Mouse (Mus musculus): ENCODE data around the gene Nell1.

Nell1 gene

GRCm38 (mm10) chr7:50842646-50843045 lies 868.0 kb downstream of the Nell1 start:
- in situ Hi-C loops (cut with MboI, MseI): no loop called here

DNA sequence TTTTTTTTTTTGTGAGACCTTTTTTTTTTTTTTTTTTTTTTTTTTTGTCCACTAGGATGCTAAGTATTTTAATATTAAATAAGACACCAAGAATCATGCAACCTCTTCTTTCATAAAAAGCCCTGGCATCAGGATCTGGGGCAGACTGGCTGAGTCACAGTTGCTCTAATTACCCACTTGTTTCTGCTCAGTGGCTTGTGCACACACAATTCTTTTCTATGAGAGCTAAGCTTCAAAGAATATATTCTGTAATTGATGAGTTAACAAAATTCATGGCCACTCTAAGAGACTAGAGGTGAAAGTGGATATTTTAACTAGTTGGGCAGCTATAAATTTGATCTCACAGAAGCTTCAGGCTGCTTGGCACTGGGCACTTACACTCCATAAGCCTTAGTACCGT lies 873.3 kb downstream of the Nell1 start:
- in situ Hi-C loops (cut with MboI, MseI): no loop called here

DNA sequence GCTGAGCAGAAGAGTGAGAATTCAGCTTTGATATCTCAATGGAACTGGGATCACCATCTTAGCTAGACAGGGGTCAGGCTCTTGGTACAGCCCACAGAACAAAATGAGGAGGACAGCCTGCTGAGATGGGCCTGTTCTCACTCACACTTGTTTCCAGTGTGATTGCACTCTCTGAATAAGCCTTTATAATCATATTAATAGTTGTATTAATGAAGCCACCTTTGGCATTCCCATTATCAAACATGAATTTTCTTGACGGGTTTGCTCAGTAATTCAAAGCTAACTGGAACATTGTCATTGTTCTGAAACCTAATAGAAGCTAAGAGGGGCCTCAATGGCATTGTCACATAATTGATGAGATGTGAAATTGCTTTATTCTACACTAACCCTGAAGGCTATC lies 875.6 kb downstream of the Nell1 start:
- in situ Hi-C loops (cut with MboI, MseI): no loop called here

GRCm38 (mm10) chr7:50870181-50870580 lies 895.5 kb downstream of the Nell1 start:
- in situ Hi-C loops (cut with MboI, MseI): no loop called here

DNA sequence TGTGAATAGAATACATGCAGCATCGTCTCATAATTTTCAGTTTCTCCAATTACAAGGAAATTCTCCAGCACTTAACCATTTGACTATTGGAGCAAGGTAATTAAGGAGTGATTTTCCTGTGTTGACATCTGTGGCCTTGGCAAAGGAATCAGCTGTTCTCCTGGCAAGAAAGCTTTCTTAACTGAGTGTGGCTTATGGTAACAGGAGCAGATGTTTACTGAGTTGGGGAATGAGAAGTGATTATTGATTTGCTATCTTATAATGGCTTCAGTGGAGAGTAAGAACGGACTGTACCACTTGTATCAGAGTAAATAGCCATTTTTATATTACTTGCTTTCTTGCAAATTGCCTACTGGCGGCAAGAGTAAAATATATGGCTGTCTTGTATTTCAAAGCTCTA lies 913.0 kb downstream of the Nell1 start:
- in situ Hi-C loops (cut with MboI, MseI): no loop called here

GRCm38 (mm10) chr7:50899541-50900088 lies 925.0 kb downstream of the Nell1 start:
- in situ Hi-C loops (cut with MboI, MseI): no loop called here
